Mouse (Mus musculus): ENCODE results near the gene Nsg1. TPM values are rescaled to one million over a fixed set of nuclear protein-coding genes. Genes with fewer than 3 reads are reported as not detected.
A peak's percentile ranks its signal among the peaks of the same experiment; 100 is the strongest.

Nsg1 gene
- polyA plus RNA-seq, 1 experiment = not detected

GRCm38 (mm10) chr5:38187006-38187405 lies 27.3 kb upstream of the Nsg1 start:
- Histone ChIP-seq H3K36me3 (ENCODE audit: control insufficient read depth) (no peaks in the 10 kb centered on the region), H3K4me3 (replicated peaks) (no peak overlapping the region), H3K4me1 (ENCODE audit: control insufficient read depth) (no peaks in the 10 kb centered on the region), H3K9me3 (ENCODE audit: control insufficient read depth, low read length) (no peaks in the 10 kb centered on the region), H3K27me3 (ENCODE audit: control insufficient read depth) (no peaks in the 10 kb centered on the region)
- TF ChIP-seq TAL1 (IDR thresholded peaks at IDR 0.05; ENCODE audit: low read length) (no peak), GATA1 (IDR thresholded peaks at IDR 0.05; ENCODE audit: low read length) (no peak)

- Histone ChIP-seq H3K27me3 (ENCODE audit: control insufficient read depth) (no peaks in the 10 kb centered on the region), H3K4me3 (replicated peaks) (no peak overlapping the region), H3K36me3 (ENCODE audit: control insufficient read depth) (no peaks in the 10 kb centered on the region), H3K4me1 (ENCODE audit: control insufficient read depth) (no peaks in the 10 kb centered on the region), H3K9me3 (ENCODE audit: control insufficient read depth, low read length) (no peaks in the 10 kb centered on the region)
- no peak for TF ChIP-seq GATA1 (IDR thresholded peaks at IDR 0.05; ENCODE audit: low read length)
- no peak for TF ChIP-seq TAL1 (IDR thresholded peaks at IDR 0.05; ENCODE audit: low read length)
Measured at GRCm38 (mm10) chr5:38184688-38185285, 25.1 kb upstream of the Nsg1 start.

GRCm38 (mm10) chr5:38174256-38174912 lies 14.7 kb upstream of the Nsg1 start:
- Histone ChIP-seq H3K9me3 (ENCODE audit: control insufficient read depth, low read length) (no peaks in the 10 kb centered on the region), H3K4me1 (ENCODE audit: control insufficient read depth) (no peaks in the 10 kb centered on the region), H3K27me3 (ENCODE audit: control insufficient read depth) (no peaks in the 10 kb centered on the region; the same call in 1 of the 2 replicates), H3K36me3 (ENCODE audit: control insufficient read depth) (no peaks in the 10 kb centered on the region), H3K4me3 (replicated peaks) (no peak overlapping the region)
- no peak for TF ChIP-seq GATA1 (IDR thresholded peaks at IDR 0.05; ENCODE audit: low read length)
- TF ChIP-seq TAL1 (IDR thresholded peaks at IDR 0.05; ENCODE audit: low read length) = no peak

GRCm38 (mm10) chr5:38173766-38174165 lies 14.1 kb upstream of the Nsg1 start:
- H3K4me1 ChIP-seq (ENCODE audit: control insufficient read depth) = no peaks in the 10 kb centered on the region
- no peak for TF ChIP-seq GATA1 (IDR thresholded peaks at IDR 0.05; ENCODE audit: low read length)
- TF ChIP-seq TAL1 (IDR thresholded peaks at IDR 0.05; ENCODE audit: low read length) = no peak
- H3K27me3 ChIP-seq (ENCODE audit: control insufficient read depth) = no peaks in the 10 kb centered on the region; the same call in 1 of the 2 replicates
- no peaks in the 10 kb centered on the region for H3K36me3 ChIP-seq (ENCODE audit: control insufficient read depth)
- no peaks in the 10 kb centered on the region for H3K9me3 ChIP-seq (ENCODE audit: control insufficient read depth, low read length)
- H3K4me3 ChIP-seq (replicated peaks) = no peak overlapping the region

GRCm38 (mm10) chr5:38168497-38168896 lies 8.8 kb upstream of the Nsg1 start:
- no peak for TF ChIP-seq GATA1 (IDR thresholded peaks at IDR 0.05; ENCODE audit: low read length)
- TF ChIP-seq TAL1 (IDR thresholded peaks at IDR 0.05; ENCODE audit: low read length) = no peak
- H3K27me3 ChIP-seq (ENCODE audit: control insufficient read depth) = no peaks in the 10 kb centered on the region
- no peaks in the 10 kb centered on the region for H3K9me3 ChIP-seq (ENCODE audit: control insufficient read depth, low read length)
- H3K36me3 ChIP-seq (ENCODE audit: control insufficient read depth) = no peaks in the 10 kb centered on the region
- H3K4me1 ChIP-seq (ENCODE audit: control insufficient read depth) = no peaks in the 10 kb centered on the region
- no peak overlapping the region for H3K4me3 ChIP-seq (replicated peaks)

- Histone ChIP-seq H3K27me3 (ENCODE audit: control insufficient read depth) (peaks cover 44% of the 10 kb centered on the region), H3K4me1 (ENCODE audit: control insufficient read depth) (no peaks in the 10 kb centered on the region), H3K4me3 (replicated peaks) (peak overlapping the region; percentile 36), H3K36me3 (ENCODE audit: control insufficient read depth) (no peaks in the 10 kb centered on the region), H3K9me3 (ENCODE audit: control insufficient read depth, low read length) (peaks cover 2% of the 10 kb centered on the region; the same call in 1 of the 2 replicates)
- TF ChIP-seq GATA1 (IDR thresholded peaks at IDR 0.05; ENCODE audit: low read length) (no peak), TAL1 (IDR thresholded peaks at IDR 0.05; ENCODE audit: low read length) (no peak)
Measured at GRCm38 (mm10) chr5:38158947-38159633, 617 bp downstream of the Nsg1 start.

- peaks cover 2% of the 10 kb centered on the region; the same call in 1 of the 2 replicates for H3K9me3 ChIP-seq (ENCODE audit: control insufficient read depth, low read length)
- no peak for TF ChIP-seq TAL1 (IDR thresholded peaks at IDR 0.05; ENCODE audit: low read length)
- no peak for TF ChIP-seq GATA1 (IDR thresholded peaks at IDR 0.05; ENCODE audit: low read length)
- no peaks in the 10 kb centered on the region for H3K36me3 ChIP-seq (ENCODE audit: control insufficient read depth)
- H3K27me3 ChIP-seq (ENCODE audit: control insufficient read depth) = peaks cover 44% of the 10 kb centered on the region
- H3K4me3 ChIP-seq (replicated peaks) = no peak overlapping the region
- no peaks in the 10 kb centered on the region for H3K4me1 ChIP-seq (ENCODE audit: control insufficient read depth)
Measured at GRCm38 (mm10) chr5:38158501-38158946, 1.2 kb downstream of the Nsg1 start.

- TF ChIP-seq TAL1 (IDR thresholded peaks at IDR 0.05; ENCODE audit: low read length) = no peak
- no peak for TF ChIP-seq GATA1 (IDR thresholded peaks at IDR 0.05; ENCODE audit: low read length)
- H3K4me3 ChIP-seq (replicated peaks) = no peak overlapping the region
- no peaks in the 10 kb centered on the region for H3K36me3 ChIP-seq (ENCODE audit: control insufficient read depth)
- peaks cover 2% of the 10 kb centered on the region; the same call in 1 of the 2 replicates for H3K9me3 ChIP-seq (ENCODE audit: control insufficient read depth, low read length)
- peaks cover 44% of the 10 kb centered on the region for H3K27me3 ChIP-seq (ENCODE audit: control insufficient read depth)
- H3K4me1 ChIP-seq (ENCODE audit: control insufficient read depth) = no peaks in the 10 kb centered on the region
Measured at GRCm38 (mm10) chr5:38157481-38158020, 2.2 kb downstream of the Nsg1 start.

GRCm38 (mm10) chr5:38153636-38154035 lies 6.1 kb downstream of the Nsg1 start:
- H3K9me3 ChIP-seq (ENCODE audit: control insufficient read depth, low read length) = peaks cover 2% of the 10 kb centered on the region; the same call in 1 of the 2 replicates
- peaks cover 17% of the 10 kb centered on the region for H3K27me3 ChIP-seq (ENCODE audit: control insufficient read depth)
- no peak overlapping the region for H3K4me3 ChIP-seq (replicated peaks)
- TF ChIP-seq TAL1 (IDR thresholded peaks at IDR 0.05; ENCODE audit: low read length) (no peak), GATA1 (IDR thresholded peaks at IDR 0.05; ENCODE audit: low read length) (no peak)
- H3K36me3 ChIP-seq (ENCODE audit: control insufficient read depth) = no peaks in the 10 kb centered on the region
- no peaks in the 10 kb centered on the region for H3K4me1 ChIP-seq (ENCODE audit: control insufficient read depth)

All from erythroblast, embryonic 14.5 days (primary cell).